Mouse (Mus musculus) midbrain, postnatal 0 days (tissue): ENCODE measurements around the gene Rin2. TPM values are rescaled to one million over a fixed set of nuclear protein-coding genes. Genes with fewer than 3 reads are reported as not detected.

Experiments used
- ATAC-seq: fragments of 200-750 bp; cut with Nextera tagmentation; 2 replicates; pipeline ENCODE4 v1.8.0; 2017; ENCODE audit warnings: moderate number of reproducible peaks, mild to moderate bottlenecking, moderate TSS enrichment, moderate library complexity; ENCODE audit not compliant: low FRiP score
- DNase-seq: peaks from one replicate; pipeline ENCODE4 v3.0.0-alpha.2; 2015; ENCODE audit warnings: low spot score
- H3K27ac ChIP-seq: fragments of 300-500 bp; sonication (generic); 2 replicates; pipeline ENCODE4 v1.5.1; 2014; ENCODE audit warnings: low read depth, mild to moderate bottlenecking, low read length, mixed read lengths
- H3K27me3 ChIP-seq: fragments of 300-500 bp; sonication (generic); 2 replicates; pipeline ENCODE4 v1.6.1; 2014; ENCODE audit warnings: low read length, control low read depth, mixed read lengths; ENCODE audit not compliant: insufficient read depth
- H3K36me3 ChIP-seq: fragments of 300-500 bp; sonication (generic); 2 replicates; pipeline ENCODE4 v1.6.1; 2014; ENCODE audit warnings: low read length, control low read depth, mixed read lengths; ENCODE audit not compliant: insufficient read depth
- H3K4me1 ChIP-seq: fragments of 300-500 bp; sonication (generic); 2 replicates; pipeline ENCODE4 v1.6.1; 2014; ENCODE audit warnings: mild to moderate bottlenecking, control low read depth, antibody characterized with exemption, low read length, mixed read lengths; ENCODE audit not compliant: insufficient read depth
- H3K4me2 ChIP-seq: fragments of 300-500 bp; sonication (generic); 2 replicates; pipeline ENCODE4 v1.6.1; 2014; ENCODE audit warnings: low read depth, mild to moderate bottlenecking, low read length, mixed read lengths; ENCODE audit not compliant: poor library complexity, severe bottlenecking
- H3K4me3 ChIP-seq: fragments of 300-500 bp; sonication (generic); 2 replicates; pipeline ENCODE4 v1.5.1; 2014; ENCODE audit warnings: low read depth, mild to moderate bottlenecking, low read length, moderate library complexity
- H3K9ac ChIP-seq: fragments of 300-500 bp; sonication (generic); replicated peaks from 2 replicates; pipeline ENCODE4 v1.6.1; 2014; ENCODE audit warnings: mild to moderate bottlenecking, low read length, moderate library complexity, mixed read lengths; ENCODE audit not compliant: poor library complexity, severe bottlenecking
- H3K9me3 ChIP-seq: fragments of 300-500 bp; sonication (generic); 2 replicates; pipeline ENCODE4 v1.6.1; 2016; ENCODE audit warnings: low read length, control low read depth
- CTCF ChIP-seq: IDR thresholded peaks from 2 replicates; pipeline ENCODE4 v1.5.1; 2016; ENCODE audit warnings: antibody characterized with exemption, mild to moderate bottlenecking
- WGBS: fragments of 180-500 bp; shearing (Covaris S2); extraction: QIAGEN DNeasy Blood & Tissue Kit; methylation state at CpG from one replicate; pipeline ENCODE4 v1.1.7; 2014; 5-methylcytosine and 5-hydroxymethylcytosine counted together
- microRNA-seq: library from miRNA; unstranded; fragments of <30 nt; microRNA quantifications from one replicate; pipeline ENCODE4, GENCODE M21; 2016; ENCODE audit warnings: borderline number of aligned reads
- polyA plus RNA-seq: library from polyadenylated mRNA; unstranded; fragments of >200 nt; fragmentation: Nextera tagmentation; extraction: Ambion mirVana; gene quantifications from 2 replicates; pipeline ENCODE4 v1.2.1, GENCODE M21; 2015
- total RNA-seq: library from RNA; depleted of rRNA; stranded (reverse); fragments of >200 nt; gene quantifications from 2 replicates; pipeline ENCODE4 v1.2.3, GENCODE M21; 2014; rRNA removed

The Rin2 gene
- total and polyA plus RNA-seq, 2 experiments from 2014 or later: 10.5 to 18.0 TPM

GRCm38 (mm10) chr2:145920941-145921650, 246.1 kb downstream of the Rin2 start:
- H3K4me2 ChIP-seq: no peak overlapping the region
- H3K9ac ChIP-seq: no peak overlapping the region
- 90% methylated on average over 8 of the region's 8 CpGs for WGBS
- no peaks in the 10 kb centered on the region for H3K27me3 ChIP-seq
- H3K9me3 ChIP-seq: no peaks in the 10 kb centered on the region
- no peak for DNase-seq
- peak; percentile 56 for TF ChIP-seq CTCF
- ATAC-seq: no peak
- peaks cover 56% of the 10 kb centered on the region for H3K36me3 ChIP-seq
- H3K4me3 ChIP-seq: no peak overlapping the region
- no peaks in the 10 kb centered on the region for H3K4me1 ChIP-seq
- H3K27ac ChIP-seq: no peak overlapping the region

DNA sequence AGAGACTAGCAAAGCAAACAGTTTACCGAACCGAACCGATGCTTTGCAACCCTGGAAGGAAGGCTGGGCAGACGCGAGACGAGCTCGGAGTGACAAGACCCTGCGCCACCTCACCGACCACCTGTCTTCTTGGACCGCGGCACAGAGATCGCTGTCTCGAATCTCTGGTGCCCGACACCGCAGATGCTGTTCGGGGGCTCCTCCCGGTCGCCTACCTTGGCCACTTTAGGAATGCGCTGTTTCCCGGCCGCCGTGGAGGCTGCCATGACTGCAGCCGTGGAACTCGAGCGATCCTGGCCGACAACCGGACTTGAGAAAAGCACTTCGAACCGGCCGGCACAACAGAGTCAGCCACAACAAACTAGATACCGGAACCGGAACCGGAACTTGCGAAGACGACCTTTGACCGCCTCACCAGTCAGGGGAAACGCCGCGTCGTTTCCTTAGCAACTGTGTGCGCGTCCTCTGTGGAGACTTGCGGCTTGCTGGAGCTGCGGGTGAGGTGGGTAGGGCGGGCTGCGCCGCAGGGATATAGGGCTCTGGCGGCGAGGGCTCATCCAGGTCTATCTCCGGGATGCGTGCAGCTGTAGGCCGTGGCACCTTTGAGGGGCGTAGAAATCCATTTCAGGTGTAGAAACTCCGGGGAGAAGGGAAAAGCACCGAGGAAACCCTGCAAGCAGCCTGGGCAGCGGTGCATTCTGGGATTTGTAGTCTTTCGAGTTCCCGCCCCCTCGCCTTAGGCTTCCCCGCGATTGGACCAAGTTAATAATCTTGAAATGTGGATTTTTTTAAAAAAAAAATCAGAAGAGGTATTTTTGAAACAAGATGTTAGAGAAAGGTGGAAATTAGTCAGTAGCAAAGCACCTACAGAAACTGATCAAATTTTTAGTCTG, 259.6 kb downstream of the Rin2 start, which contains the start of the genes Cfap61 and Crnkl1:
TSS of gene Cfap61 (plus strand) at position 446 of the 893 bp plus-strand sequence.
TSS of gene Crnkl1 (minus strand) at position 676 of the 893 bp plus-strand sequence.
- Histone ChIP-seq H3K4me2 (peak within 1 kb of the TSS; percentile 72), H3K36me3 (peaks cover 21% of the 10 kb centered on the region), H3K4me3 (peak within 1 kb of the TSS; percentile 85), H3K27me3 (no peaks in the 10 kb centered on the region), H3K9ac (peak within 1 kb of the TSS; percentile 65), H3K27ac (no peak within 1 kb of the TSS), H3K9me3 (no peaks in the 10 kb centered on the region), H3K4me1 (peaks cover 5% of the 10 kb centered on the region; the same call in 1 of the 2 replicates)
- ATAC-seq: peak; percentile 98
- TF ChIP-seq CTCF: no peak
- WGBS: under 1% methylated on average over 61 of the region's 61 CpGs
- peak; percentile 98 for DNase-seq

DNA sequence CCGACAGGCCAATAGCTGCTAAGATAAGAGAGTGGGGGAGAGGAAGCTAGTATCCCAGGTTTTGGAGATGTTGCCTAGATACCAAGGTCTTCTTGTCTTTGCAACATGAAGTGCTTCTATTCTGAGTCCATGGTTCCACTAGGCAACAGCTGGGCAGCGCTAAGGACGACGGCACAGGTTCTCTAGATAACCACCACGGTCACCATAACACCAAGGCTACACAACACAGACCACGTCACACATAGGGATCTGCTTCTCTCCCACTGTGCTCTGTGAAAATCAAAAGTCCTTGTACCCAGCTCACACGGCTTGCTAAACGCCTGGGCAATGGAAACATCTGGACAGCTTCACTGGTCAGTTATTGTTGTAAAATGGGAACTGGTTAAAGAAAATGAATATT, 262.0 kb downstream of the Rin2 start:
- Histone ChIP-seq H3K4me2 (no peak overlapping the region), H3K4me1 (peaks cover 5% of the 10 kb centered on the region; the same call in 1 of the 2 replicates), H3K27me3 (no peaks in the 10 kb centered on the region), H3K9me3 (no peaks in the 10 kb centered on the region), H3K36me3 (peaks cover 3% of the 10 kb centered on the region; the same call in 1 of the 2 replicates), H3K4me3 (no peak overlapping the region), H3K27ac (no peak overlapping the region), H3K9ac (no peak overlapping the region)
- DNase-seq (no peak), ATAC-seq (no peak)
- WGBS: 87% methylated on average over 8 of the region's 8 CpGs
- TF ChIP-seq CTCF: no peak

Small RNAs within 50 kb of the gene (microRNA-seq; reads per million reads assigned to microRNA genes)
- not detected for gene Gm25026

Other genes with a start within 250 kb of the Rin2 start
- 106 and 129 TPM in 2 replicates for gene Naa20, start 226.9 kb downstream of the Rin2 start, total RNA-seq
- gene Naa20, start 226.9 kb downstream of the Rin2 start, polyA plus RNA-seq: 153 and 160 TPM in 2 replicates